Mouse (Mus musculus): ENCODE measurements around the gene Fhdc1. TPM values are rescaled to one million over a fixed set of nuclear protein-coding genes. Genes with fewer than 3 reads are reported as not detected.

Fhdc1 gene
- total RNA-seq, 1 experiment, result 1.2 TPM

GRCm38 (mm10) chr3:84403389-84403788 is 76.8 kb downstream of the Fhdc1 start:
- in situ Hi-C loops (cut with MboI; ENCODE audit: low sequenced_read_pairs in 2 of 2, unreplicated experiment in 2 of 2), result no loop called here

GRCm38 (mm10) chr3:84402716-84403115 is 77.5 kb downstream of the Fhdc1 start:
- TF ChIP-seq ZC3H11A (IDR thresholded peaks at IDR 0.05; ENCODE audit: borderline replicate concordance, low read depth, low read length) (no peak), HCFC1 (IDR thresholded peaks at IDR 0.05; ENCODE audit: borderline replicate concordance, insufficient read depth, low read length) (no peak), CHD2 (IDR thresholded peaks at IDR 0.05; ENCODE audit: low read depth, low read length) (no peak), MAFK (IDR thresholded peaks at IDR 0.05; ENCODE audit: insufficient read depth, low read depth, low read length) (no peak), ZNF384 (IDR thresholded peaks at IDR 0.05; ENCODE audit: low read depth, low read length) (no peak)
- no peak overlapping the region for H3K27ac ChIP-seq (ENCODE audit: insufficient read depth, low read depth, low read length, poor library complexity, severe bottlenecking)
- H3K4me3 ChIP-seq (ENCODE audit: insufficient read depth in 1 of 2, low read depth in 1 of 2, low read length in 2 of 2, poor library complexity in 1 of 2, severe bottlenecking in 1 of 2), result no peak overlapping the region
- no peaks in the 10 kb centered on the region for H3K36me3 ChIP-seq (ENCODE audit: control insufficient read depth, insufficient read depth, low read length, poor library complexity, severe bottlenecking)
- in situ Hi-C loops (cut with MboI; ENCODE audit: low sequenced_read_pairs in 2 of 2, unreplicated experiment in 2 of 2), result no loop called here
- no peak for DNase-seq (ENCODE audit: low read depth, low spot score)
- H3K9me3 ChIP-seq (ENCODE audit: control insufficient read depth, insufficient read depth, low read depth, low read length), result no peaks in the 10 kb centered on the region
- H3K9ac ChIP-seq (ENCODE audit: insufficient read depth, low read depth, low read length, poor library complexity, severe bottlenecking), result no peak overlapping the region
- no peaks in the 10 kb centered on the region for H3K4me1 ChIP-seq (ENCODE audit: control insufficient read depth in 2 of 2, insufficient read depth in 2 of 2, low read length in 2 of 2, poor library complexity in 1 of 2)

More at GRCm38 (mm10) chr3:84403389-84403788, 76.8 kb downstream of the Fhdc1 start:
- no peaks in the 10 kb centered on the region for H3K9me3 ChIP-seq (ENCODE audit: control insufficient read depth, insufficient read depth, low read depth, low read length)
- no peak for DNase-seq (ENCODE audit: low read depth, low spot score)
- no peak for TF ChIP-seq ZNF384 (IDR thresholded peaks at IDR 0.05; ENCODE audit: low read depth, low read length)
- H3K4me3 ChIP-seq (ENCODE audit: insufficient read depth in 1 of 2, low read depth in 1 of 2, low read length in 2 of 2, poor library complexity in 1 of 2, severe bottlenecking in 1 of 2), result no peak overlapping the region
- no peaks in the 10 kb centered on the region for H3K36me3 ChIP-seq (ENCODE audit: control insufficient read depth, insufficient read depth, low read length, poor library complexity, severe bottlenecking)
- H3K9ac ChIP-seq (ENCODE audit: insufficient read depth, low read depth, low read length, poor library complexity, severe bottlenecking), result no peak overlapping the region
- no peak overlapping the region for H3K27ac ChIP-seq (ENCODE audit: insufficient read depth, low read depth, low read length, poor library complexity, severe bottlenecking)
- no peaks in the 10 kb centered on the region for H3K4me1 ChIP-seq (ENCODE audit: control insufficient read depth in 2 of 2, insufficient read depth in 2 of 2, low read length in 2 of 2, poor library complexity in 1 of 2)

GRCm38 (mm10) chr3:84397976-84398375 is 82.3 kb downstream of the Fhdc1 start:
- Histone ChIP-seq H3K4me1 (ENCODE audit: control insufficient read depth in 2 of 2, insufficient read depth in 2 of 2, low read length in 2 of 2, poor library complexity in 1 of 2) (no peaks in the 10 kb centered on the region), H3K4me3 (ENCODE audit: insufficient read depth in 1 of 2, low read depth in 1 of 2, low read length in 2 of 2, poor library complexity in 1 of 2, severe bottlenecking in 1 of 2) (no peak overlapping the region), H3K9me3 (ENCODE audit: control insufficient read depth, insufficient read depth, low read depth, low read length) (no peaks in the 10 kb centered on the region), H3K9ac (ENCODE audit: insufficient read depth, low read depth, low read length, poor library complexity, severe bottlenecking) (no peak overlapping the region), H3K36me3 (ENCODE audit: control insufficient read depth, insufficient read depth, low read length, poor library complexity, severe bottlenecking) (no peaks in the 10 kb centered on the region), H3K27ac (ENCODE audit: insufficient read depth, low read depth, low read length, poor library complexity, severe bottlenecking) (no peak overlapping the region)
- no peak for DNase-seq (ENCODE audit: low read depth, low spot score)
- no peak for TF ChIP-seq HCFC1 (IDR thresholded peaks at IDR 0.05; ENCODE audit: borderline replicate concordance, insufficient read depth, low read length)
- no peak for TF ChIP-seq ZC3H11A (IDR thresholded peaks at IDR 0.05; ENCODE audit: borderline replicate concordance, low read depth, low read length)
- no peak for TF ChIP-seq CHD2 (IDR thresholded peaks at IDR 0.05; ENCODE audit: low read depth, low read length)
- TF ChIP-seq ZNF384 (IDR thresholded peaks at IDR 0.05; ENCODE audit: low read depth, low read length), result no peak
- no peak for TF ChIP-seq MAFK (IDR thresholded peaks at IDR 0.05; ENCODE audit: insufficient read depth, low read depth, low read length)
- in situ Hi-C loops (cut with MboI; ENCODE audit: low sequenced_read_pairs in 2 of 2, unreplicated experiment in 2 of 2), result no loop called here

DNA sequence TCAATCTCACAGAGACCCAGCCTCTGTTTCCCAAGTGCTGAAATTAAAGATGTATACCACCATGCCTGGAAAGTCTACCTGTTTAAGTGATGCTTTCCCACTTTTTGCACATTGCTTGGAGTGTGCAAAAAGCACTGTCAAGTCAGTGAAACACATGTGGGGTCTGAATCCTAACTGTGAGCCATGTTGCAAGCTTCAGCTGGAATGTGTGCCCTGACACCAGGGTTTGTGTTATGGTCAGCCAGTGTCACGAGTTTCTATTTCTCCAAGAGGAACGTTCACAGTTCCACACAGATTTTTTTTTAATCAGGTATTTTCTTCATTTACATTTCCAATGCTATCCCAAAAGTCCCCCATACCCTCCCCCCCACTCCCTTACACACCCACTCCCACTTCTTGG is 84.0 kb downstream of the Fhdc1 start:
- no peaks in the 10 kb centered on the region for H3K4me1 ChIP-seq (ENCODE audit: control insufficient read depth in 2 of 2, insufficient read depth in 2 of 2, low read length in 2 of 2, poor library complexity in 1 of 2)
- H3K4me3 ChIP-seq (ENCODE audit: insufficient read depth in 1 of 2, low read depth in 1 of 2, low read length in 2 of 2, poor library complexity in 1 of 2, severe bottlenecking in 1 of 2), result no peak overlapping the region
- no peaks in the 10 kb centered on the region for H3K9me3 ChIP-seq (ENCODE audit: control insufficient read depth, insufficient read depth, low read depth, low read length)
- no peak overlapping the region for H3K9ac ChIP-seq (ENCODE audit: insufficient read depth, low read depth, low read length, poor library complexity, severe bottlenecking)
- in situ Hi-C loops (cut with MboI; ENCODE audit: low sequenced_read_pairs in 2 of 2, unreplicated experiment in 2 of 2), result no loop called here
- DNase-seq (ENCODE audit: low read depth, low spot score), result no peak
- H3K36me3 ChIP-seq (ENCODE audit: control insufficient read depth, insufficient read depth, low read length, poor library complexity, severe bottlenecking), result no peaks in the 10 kb centered on the region
- TF ChIP-seq ZNF384 (IDR thresholded peaks at IDR 0.05; ENCODE audit: low read depth, low read length) (no peak), MAFK (IDR thresholded peaks at IDR 0.05; ENCODE audit: insufficient read depth, low read depth, low read length) (no peak), CHD2 (IDR thresholded peaks at IDR 0.05; ENCODE audit: low read depth, low read length) (no peak), HCFC1 (IDR thresholded peaks at IDR 0.05; ENCODE audit: borderline replicate concordance, insufficient read depth, low read length) (no peak), ZC3H11A (IDR thresholded peaks at IDR 0.05; ENCODE audit: borderline replicate concordance, low read depth, low read length) (no peak)
- no peak overlapping the region for H3K27ac ChIP-seq (ENCODE audit: insufficient read depth, low read depth, low read length, poor library complexity, severe bottlenecking)

GRCm38 (mm10) chr3:84395840-84396239 is 84.4 kb downstream of the Fhdc1 start:
- TF ChIP-seq CHD2 (IDR thresholded peaks at IDR 0.05; ENCODE audit: low read depth, low read length) (no peak), ZC3H11A (IDR thresholded peaks at IDR 0.05; ENCODE audit: borderline replicate concordance, low read depth, low read length) (no peak), ZNF384 (IDR thresholded peaks at IDR 0.05; ENCODE audit: low read depth, low read length) (no peak), MAFK (IDR thresholded peaks at IDR 0.05; ENCODE audit: insufficient read depth, low read depth, low read length) (no peak), HCFC1 (IDR thresholded peaks at IDR 0.05; ENCODE audit: borderline replicate concordance, insufficient read depth, low read length) (no peak)
- Histone ChIP-seq H3K36me3 (ENCODE audit: control insufficient read depth, insufficient read depth, low read length, poor library complexity, severe bottlenecking) (no peaks in the 10 kb centered on the region), H3K9me3 (ENCODE audit: control insufficient read depth, insufficient read depth, low read depth, low read length) (no peaks in the 10 kb centered on the region), H3K27ac (ENCODE audit: insufficient read depth, low read depth, low read length, poor library complexity, severe bottlenecking) (no peak overlapping the region), H3K9ac (ENCODE audit: insufficient read depth, low read depth, low read length, poor library complexity, severe bottlenecking) (no peak overlapping the region), H3K4me1 (ENCODE audit: control insufficient read depth in 2 of 2, insufficient read depth in 2 of 2, low read length in 2 of 2, poor library complexity in 1 of 2) (no peaks in the 10 kb centered on the region), H3K4me3 (ENCODE audit: insufficient read depth in 1 of 2, low read depth in 1 of 2, low read length in 2 of 2, poor library complexity in 1 of 2, severe bottlenecking in 1 of 2) (no peak overlapping the region)
- in situ Hi-C loops (cut with MboI; ENCODE audit: low sequenced_read_pairs in 2 of 2, unreplicated experiment in 2 of 2), result no loop called here
- DNase-seq (ENCODE audit: low read depth, low spot score), result no peak
